Mouse (Mus musculus) embryonic fibroblast, embryonic 13.5 days (primary cell): ENCODE measurements around the gene Slc38a4.

Experiments used
- CTCF ChIP-seq: IDR thresholded peaks from 2 replicates; pipeline ENCODE4 v1.5.1; 2011; ENCODE audit warnings: mild to moderate bottlenecking, control low read depth, low read length, moderate library complexity, borderline replicate concordance; ENCODE audit not compliant: insufficient read depth
- POLR2A ChIP-seq: IDR thresholded peaks from 2 replicates; pipeline ENCODE4 v1.6.1; 2011; ENCODE audit warnings: low read depth, mild to moderate bottlenecking, control low read depth, low read length, moderate library complexity

GRCm38 (mm10) chr15:97003186-97003585 lies 52.6 kb downstream of the Slc38a4 start:
- TF ChIP-seq POLR2A, result no peak
- TF ChIP-seq CTCF, result no peak
